Mouse (Mus musculus) CH12.LX (cell line): ENCODE measurements around the gene Immp2l. TPM values are rescaled to one million over a fixed set of nuclear protein-coding genes. Genes with fewer than 3 reads are reported as not detected.
A peak's percentile ranks its signal among the peaks of the same experiment; 100 is the strongest.

Experiments used
- DNase-seq: peaks from one replicate; pipeline ENCODE4 v3.0.0-alpha.2; 2013; ENCODE audit errors: extremely low read depth
- H3K27ac ChIP-seq: 2 replicates; pipeline ENCODE4 v1.5.1; 2012; ENCODE audit warnings: low read depth, mild to moderate bottlenecking, control low read depth, moderate library complexity; ENCODE audit not compliant: insufficient read depth
- H3K27me3 ChIP-seq: replicated peaks from 2 replicates; pipeline ENCODE3; 2012; ENCODE audit warnings: inconsistent platforms
- H3K36me3 ChIP-seq, 2 experiments: replicated peaks in 1 of 2; 2 replicates each; pipeline versions ENCODE3 to v1.6.1; 2012; ENCODE audit warnings: inconsistent platforms in 1 of 2, low read length in 1 of 2, mild to moderate bottlenecking in 1 of 2, mixed read lengths in 1 of 2, moderate library complexity in 1 of 2; ENCODE audit not compliant: control insufficient read depth in 1 of 2, insufficient read depth in 1 of 2
- H3K4me1 ChIP-seq, 2 experiments: 2 replicates each; pipeline ENCODE4 v1.6.1; 2012; ENCODE audit warnings: inconsistent platforms in 1 of 2, moderate library complexity in 1 of 2; ENCODE audit not compliant: insufficient read depth in 2 of 2, control insufficient read depth in 1 of 2
- H3K4me2 ChIP-seq: 2 replicates; pipeline ENCODE4 v1.6.1; 2012; ENCODE audit warnings: low read depth, mild to moderate bottlenecking, control low read depth; ENCODE audit not compliant: poor library complexity, insufficient read depth, severe bottlenecking
- H3K4me3 ChIP-seq, 3 experiments: fragments of 150-350 bp in 1 of 3; sonication (generic) in 1 of 3; replicated peaks in 1 of 3; 2 replicates each; pipeline versions ENCODE3 to v1.5.1; 2011 to 2012; ENCODE audit warnings: low read depth in 2 of 3, low read length in 2 of 3, mild to moderate bottlenecking in 2 of 3, moderate library complexity in 2 of 3, control low read depth in 1 of 3, improper control_type of control experiment in 1 of 3, inconsistent platforms in 1 of 3, mixed read lengths in 1 of 3; ENCODE audit not compliant: poor library complexity in 1 of 3
- H3K79me2 ChIP-seq: replicated peaks from 2 replicates; pipeline ENCODE4 v1.6.1; 2012; ENCODE audit warnings: mild to moderate bottlenecking, moderate library complexity; ENCODE audit not compliant: control insufficient read depth, poor library complexity, insufficient read depth, severe bottlenecking; ENCODE audit errors: extremely low read depth
- H3K9ac ChIP-seq: 2 replicates; pipeline ENCODE4 v1.6.1; 2012; ENCODE audit warnings: low read depth, mild to moderate bottlenecking, control low read depth, moderate library complexity; ENCODE audit not compliant: insufficient read depth
- H3K9me3 ChIP-seq: replicated peaks from 2 replicates; pipeline ENCODE3; 2012; ENCODE audit warnings: low read length, inconsistent platforms, mixed read lengths
- BHLHE40 ChIP-seq: IDR thresholded peaks from 2 replicates; pipeline ENCODE4 v1.6.1; 2011; ENCODE audit warnings: mild to moderate bottlenecking, low read depth, low read length, improper control_type of control experiment
- CHD2 ChIP-seq: IDR thresholded peaks from 2 replicates; pipeline ENCODE4 v1.6.1; 2011; ENCODE audit warnings: low read length, improper control_type of control experiment
- CTCF ChIP-seq, 2 experiments: IDR thresholded peaks in 1 of 2; conservative IDR thresholded peaks in 1 of 2; 2 replicates each; pipeline ENCODE4 v1.5.1; 2011 to 2012; ENCODE audit warnings: low read depth in 2 of 2, low read length in 2 of 2, improper control_type of control experiment in 1 of 2, inconsistent platforms in 1 of 2, mild to moderate bottlenecking in 1 of 2, moderate library complexity in 1 of 2
- E2F4 ChIP-seq: IDR thresholded peaks from 2 replicates; pipeline ENCODE4 v1.6.1; 2011; ENCODE audit warnings: low read depth, low read length, improper control_type of control experiment; ENCODE audit not compliant: insufficient replicate concordance
- ELF1 ChIP-seq: IDR thresholded peaks from 2 replicates; pipeline ENCODE4 v1.6.1; 2014; ENCODE audit warnings: low read depth, mild to moderate bottlenecking, inconsistent platforms, low read length, improper control_type of control experiment
- ETS1 ChIP-seq: conservative IDR thresholded peaks from 2 replicates; pipeline ENCODE4 v1.6.1; 2012; ENCODE audit warnings: low read depth, mild to moderate bottlenecking, inconsistent platforms, low read length, improper control_type of control experiment, moderate library complexity
- GABPA ChIP-seq: IDR thresholded peaks from 2 replicates; pipeline ENCODE4 v1.6.1; 2012; ENCODE audit warnings: low read depth, low read length, improper control_type of control experiment, inconsistent platforms; ENCODE audit not compliant: insufficient replicate concordance
- KAT2A ChIP-seq: IDR thresholded peaks from 2 replicates; pipeline ENCODE4 v1.6.1; 2012; ENCODE audit warnings: low read length, improper control_type of control experiment, inconsistent platforms; ENCODE audit not compliant: insufficient replicate concordance
- MAX ChIP-seq: IDR thresholded peaks from 2 replicates; pipeline ENCODE4 v1.6.1; 2011; ENCODE audit warnings: low read length, improper control_type of control experiment
- MAZ ChIP-seq: IDR thresholded peaks from 2 replicates; pipeline ENCODE4 v1.6.1; 2012; ENCODE audit warnings: low read depth, mild to moderate bottlenecking, inconsistent platforms, low read length, improper control_type of control experiment, moderate library complexity
- MXI1 ChIP-seq: IDR thresholded peaks from 2 replicates; pipeline ENCODE4 v1.6.1; 2011; ENCODE audit warnings: mild to moderate bottlenecking, low read depth, low read length, improper control_type of control experiment
- NELFE ChIP-seq: IDR thresholded peaks from 2 replicates; pipeline ENCODE4 v1.6.1; 2011; ENCODE audit warnings: low read depth, low read length, improper control_type of control experiment
- RAD21 ChIP-seq: IDR thresholded peaks from 2 replicates; pipeline ENCODE4 v1.6.1; 2011; ENCODE audit warnings: low read depth, mild to moderate bottlenecking, low read length, improper control_type of control experiment, moderate library complexity
- SIN3A ChIP-seq: IDR thresholded peaks from 2 replicates; pipeline ENCODE4 v1.6.1; 2012; ENCODE audit warnings: low read length, improper control_type of control experiment, inconsistent platforms
- SMC3 ChIP-seq: IDR thresholded peaks from 2 replicates; pipeline ENCODE4 v1.6.1; 2011; ENCODE audit warnings: low read depth, low read length, improper control_type of control experiment
- TBP ChIP-seq: conservative IDR thresholded peaks from 2 replicates; pipeline ENCODE4 v1.6.1; 2011; ENCODE audit warnings: low read depth, low read length, improper control_type of control experiment
- UBTF ChIP-seq: IDR thresholded peaks from 2 replicates; pipeline ENCODE4 v1.6.1; 2012; ENCODE audit warnings: low read depth, mild to moderate bottlenecking, inconsistent platforms, low read length, improper control_type of control experiment, moderate library complexity
- USF1 ChIP-seq: IDR thresholded peaks from 2 replicates; pipeline ENCODE4 v1.6.1; 2014; ENCODE audit warnings: low read depth, mild to moderate bottlenecking, inconsistent platforms, low read length, improper control_type of control experiment
- USF2 ChIP-seq: conservative IDR thresholded peaks from 2 replicates; pipeline ENCODE4 v1.6.1; 2011; ENCODE audit warnings: low read depth, low read length, improper control_type of control experiment
- ZC3H11A ChIP-seq: IDR thresholded peaks from 2 replicates; pipeline ENCODE4 v1.6.1; 2012; ENCODE audit warnings: low read depth, mild to moderate bottlenecking, inconsistent platforms, low read length, improper control_type of control experiment
- ZMIZ1 ChIP-seq: IDR thresholded peaks from 2 replicates; pipeline ENCODE4 v1.6.1; 2012; ENCODE audit warnings: low read depth, mild to moderate bottlenecking, inconsistent platforms, low read length, improper control_type of control experiment
- dilution Hi-C: fragments of 300-500 bp; cut with MboI; formaldehyde crosslinking; loops from 2 replicates; pipeline ENCODE4 v1.14.3; 2020; ENCODE audit warnings: low sequenced_read_pairs; ENCODE audit not compliant: extremely low pct_unique_long_range_greater_than_20kb, extremely low pct_ligation_motif_present
- in situ Hi-C: fragments of 300-500 bp; cut with MboI; formaldehyde crosslinking; loops from 3 replicates; pipeline ENCODE4 v1.14.3; 2019; ENCODE audit warnings: low sequenced_read_pairs, low pct_ligation_motif_present, low pct_unique_long_range_greater_than_20kb, mixed read lengths
- polyA plus RNA-seq: library from polyadenylated mRNA; unstranded; fragments of >175 nt; gene quantifications from 2 replicates; pipeline ENCODE4 v1.2.1, GENCODE M21; 2012; ENCODE audit warnings: low read depth; ENCODE audit not compliant: insufficient read length
- total RNA-seq, 2 experiments: library from RNA; depleted of rRNA; stranded (reverse); fragments of 300-350 nt in 1 of 2; fragments of >200 nt in 1 of 2; gene quantifications; 2 replicates each; pipeline ENCODE4 v1.2.3; 2012 to 2014

Immp2l gene
- total and polyA plus RNA-seq, 3 experiments = 4.8 to 16.5 (median 9.9) TPM

DNA sequence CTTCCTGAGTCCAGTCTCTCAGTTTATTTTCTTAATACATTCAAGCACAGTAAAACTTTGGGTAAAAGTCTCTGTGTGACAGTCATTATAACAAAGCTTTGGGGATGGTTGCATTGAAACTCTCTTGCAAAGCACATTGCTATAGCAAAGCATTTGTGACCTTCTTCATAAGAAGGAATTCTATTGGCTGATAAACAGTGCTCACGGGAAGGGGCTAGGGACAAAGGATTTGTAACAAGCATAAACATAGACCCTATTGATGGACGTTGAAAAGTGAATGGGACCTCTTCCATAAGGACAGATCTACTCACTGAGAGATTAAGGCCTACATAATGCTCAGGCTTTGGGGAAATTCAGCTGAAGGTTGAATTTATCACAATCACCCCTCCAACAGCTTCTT, 85.1 kb downstream of the Immp2l start:
- no peaks in the 10 kb centered on the region for H3K9me3 ChIP-seq
- no peak overlapping the region for H3K9ac ChIP-seq
- H3K4me2 ChIP-seq = no peak overlapping the region
- no peak for DNase-seq
- H3K27ac ChIP-seq = no peak overlapping the region
- peaks cover 0 to 6% of the 10 kb centered on the region in 2 experiments; a peak in 1 of 4 replicates for H3K4me1 ChIP-seq
- in situ Hi-C loops = loop anchor here (25.0 kb wide), 1 partner anchor 378 kb away; the partner anchor contains the start of gene Lrrn3
- 0 out of 2 replicates have a peak, but pooled peaks cover 1% of the 10 kb centered on the region for H3K79me2 ChIP-seq
- TF ChIP-seq KAT2A = no peak
- TF ChIP-seq ZC3H11A = no peak
- TF ChIP-seq GABPA = no peak
- TF ChIP-seq USF1 = no peak
- no peak for TF ChIP-seq BHLHE40
- no peak for TF ChIP-seq ZMIZ1
- TF ChIP-seq CHD2 = no peak
- TF ChIP-seq USF2 = no peak
- no peak for TF ChIP-seq NELFE
- TF ChIP-seq MXI1 = no peak
- no peak for TF ChIP-seq SIN3A
- no peak for TF ChIP-seq MAX
- TF ChIP-seq E2F4 = no peak
- no peak for TF ChIP-seq UBTF
- no peak for TF ChIP-seq CTCF (conservative IDR thresholded peaks at IDR 0.05 in 1 of 2, IDR thresholded peaks at IDR 0.05 in 1 of 2; ENCODE audit: low read depth in 2 of 2, low read length in 2 of 2)
- no peak for TF ChIP-seq TBP
- no peak for TF ChIP-seq ETS1
- H3K36me3 ChIP-seq = no peaks in the 10 kb centered on the region
- dilution Hi-C loops = no loop called here
- no peak overlapping the region for H3K4me3 ChIP-seq
- no peaks in the 10 kb centered on the region for H3K27me3 ChIP-seq

- H3K4me2 ChIP-seq = no peak overlapping the region
- no peak overlapping the region for H3K9ac ChIP-seq
- H3K36me3 ChIP-seq = no peaks in the 10 kb centered on the region
- no peaks in the 10 kb centered on the region for H3K9me3 ChIP-seq
- DNase-seq = peak; percentile 24
- in situ Hi-C loops = loop anchor here (25.0 kb wide), 1 partner anchor 376 kb away; the partner anchor contains the start of gene Lrrn3
- H3K4me3 ChIP-seq = no peak overlapping the region
- dilution Hi-C loops = no loop called here
- no peaks in the 10 kb centered on the region for H3K79me2 ChIP-seq
- no peak overlapping the region for H3K27ac ChIP-seq
- TF ChIP-seq RAD21 (peak; percentile 78), ELF1 (no peak), SMC3 (peak; percentile 52), CTCF (conservative IDR thresholded peaks at IDR 0.05 in 1 of 2, IDR thresholded peaks at IDR 0.05 in 1 of 2; ENCODE audit: low read depth in 2 of 2, low read length in 2 of 2) (peak; percentile 9 to 66; a peak in 2 of 4 replicates), MAZ (no peak)
- TF ChIP-seq, all 38 proteins: peak for 3
- Histone ChIP-seq H3K4me1 (peaks cover 0 to 6% of the 10 kb centered on the region in 2 experiments; a peak in 1 of 4 replicates), H3K27me3 (no peaks in the 10 kb centered on the region)
These were observed 87.6 kb downstream of the Immp2l start for GRCm38 (mm10) chr12:41111456-41111855.
